Mouse (Mus musculus): ENCODE results near the gene Map4k3. TPM values are rescaled to one million over a fixed set of nuclear protein-coding genes. Genes with fewer than 3 reads are reported as not detected.
"Not testable (repeated sequence)": the region's sequence is repeated elsewhere in the genome, so short reads cannot be mapped to it uniquely, and the experiment has no call there.

Gene Map4k3
- total RNA-seq, 2 experiments from 2014 or later = 4.0 to 8.6 TPM

DNA sequence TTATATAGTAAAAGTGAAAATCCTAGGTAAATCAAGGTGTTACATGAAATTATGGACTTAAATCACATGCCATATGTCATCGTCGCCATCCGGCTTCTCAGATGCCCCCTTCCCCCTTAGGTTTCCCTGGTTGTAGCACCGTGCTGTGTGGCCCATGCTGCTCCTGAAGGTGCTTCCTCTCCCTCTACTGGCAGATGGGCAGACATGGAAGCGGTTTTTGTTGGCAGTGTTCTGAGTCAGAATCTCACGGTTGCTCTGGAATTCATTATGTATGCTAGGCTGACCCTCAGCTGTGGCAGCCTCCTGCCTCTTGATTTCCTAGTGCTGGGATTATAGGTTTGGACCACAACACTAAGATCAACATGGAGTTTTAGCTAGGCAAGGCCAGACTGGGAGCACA, 191.1 kb downstream of the Map4k3 start:
- no peak for ATAC-seq (replicated peaks; ENCODE audit: poor library complexity, severe bottlenecking)

DNA sequence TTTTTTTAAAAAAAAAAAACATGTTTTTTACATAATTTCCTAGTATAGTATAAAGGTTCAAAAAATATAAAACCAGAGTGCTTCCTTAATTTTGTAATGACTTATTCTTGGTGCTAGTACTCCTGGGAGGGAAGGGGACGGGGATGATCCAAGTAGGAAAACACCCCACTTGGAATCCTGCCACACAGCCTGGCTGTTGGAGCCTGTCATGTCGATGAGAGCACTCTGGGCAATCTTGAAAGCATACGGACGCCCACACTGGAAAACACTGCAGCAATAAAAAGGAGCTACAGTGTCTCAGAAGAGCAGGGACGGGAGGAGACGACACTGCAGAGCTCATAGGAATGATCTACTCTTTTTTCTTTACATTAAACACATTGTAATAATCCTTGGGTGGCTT, 192.7 kb downstream of the Map4k3 start:
- no peak for ATAC-seq (replicated peaks; ENCODE audit: poor library complexity, severe bottlenecking)

DNA sequence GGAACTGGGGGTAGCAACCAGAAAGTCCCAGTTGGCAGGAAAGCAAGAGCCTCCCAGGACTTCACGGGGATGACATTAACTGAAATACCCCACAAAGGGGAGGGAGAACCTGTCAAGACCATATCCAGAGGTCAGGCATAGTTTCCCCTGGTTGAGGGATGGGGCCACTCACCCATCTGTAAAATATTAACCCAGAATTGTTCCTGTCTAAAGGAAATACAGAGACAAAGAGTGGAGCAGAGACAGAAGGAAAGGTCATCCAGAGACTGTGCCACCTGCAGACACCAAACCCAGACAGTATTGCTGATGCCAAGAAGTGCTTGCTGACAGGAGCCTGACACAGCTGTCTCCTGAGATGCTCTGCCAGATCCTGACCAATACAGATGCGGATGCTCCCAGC, 196.9 kb downstream of the Map4k3 start:
- ATAC-seq (replicated peaks; ENCODE audit: poor library complexity, severe bottlenecking) = not testable (repeated sequence)

Other genes with a start within 250 kb of the Map4k3 start
- 13.9 and 17.0 TPM in 2 replicates for gene Sos1, start 248.0 kb downstream of the Map4k3 start, total RNA-seq (2014; fragmentation: Nextera tagmentation)
- gene Sos1, start 248.0 kb downstream of the Map4k3 start, total RNA-seq (2017) = 7.2 and 8.4 TPM in 2 replicates
- 1.1 TPM in 1 of 2 replicates, not detected in the other for gene Cdkl4, start 150.7 kb downstream of the Map4k3 start, total RNA-seq (2014; fragmentation: Nextera tagmentation)
- gene Cdkl4, start 150.7 kb downstream of the Map4k3 start, total RNA-seq (2017) = 0.67 TPM in 1 of 2 replicates, not detected in the other
- gene Tmem178, start 216.1 kb upstream of the Map4k3 start, total RNA-seq (2014; fragmentation: Nextera tagmentation) = 0.47 TPM in 1 of 2 replicates, not detected in the other
- gene Tmem178, start 216.1 kb upstream of the Map4k3 start, total RNA-seq (2017) = 2.0 and 2.6 TPM in 2 replicates

All from granulocyte monocyte progenitor cell, adult 5-6 weeks (primary cell).